Mouse (Mus musculus): ENCODE measurements around the gene Mcidas.

- TF ChIP-seq GATA1 (IDR thresholded peaks at IDR 0.05; ENCODE audit: borderline replicate concordance, low read length) = no peak
- TF ChIP-seq FLI1 (IDR thresholded peaks at IDR 0.05; ENCODE audit: low read length) = no peak
Observed at GRCm38 (mm10) chr13:112987991-112988390, 5.7 kb upstream of the Mcidas start.

All from megakaryocyte, embryonic 14.5 days (primary cell).